Mouse (Mus musculus): ENCODE results near the gene Olfr1336.
A peak's percentile ranks its signal among the peaks of the same experiment; 100 is the strongest.
"Not testable (repeated sequence)": the region's sequence is repeated elsewhere in the genome, so short reads cannot be mapped to it uniquely, and the experiment has no call there.

Olfr1336 gene

DNA sequence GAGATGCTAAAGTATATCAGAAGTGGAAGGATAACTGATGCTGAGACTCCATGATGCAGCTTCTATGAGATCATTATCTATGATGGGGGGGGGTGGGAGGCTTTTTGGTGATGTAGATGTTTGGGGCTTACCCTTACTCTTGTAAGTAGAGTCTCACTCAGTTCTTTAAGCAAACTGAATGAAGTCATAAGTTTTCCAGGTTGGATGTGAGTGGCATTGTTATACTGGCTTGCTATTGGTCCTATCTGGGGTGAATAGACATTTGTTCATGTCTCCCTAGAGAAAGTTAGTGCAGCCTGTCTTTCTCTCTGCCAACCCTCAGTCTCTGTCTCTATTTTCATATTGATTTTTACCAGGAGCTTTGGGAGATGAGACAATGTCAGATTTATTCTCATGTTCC is at the start of gene Olfr1336:
Gene Olfr1336, plus strand, starts transcription at position 301 of the 400 bp plus-strand sequence.
- no peak for DNase-seq (ENCODE audit: low read depth, low spot score)

DNA sequence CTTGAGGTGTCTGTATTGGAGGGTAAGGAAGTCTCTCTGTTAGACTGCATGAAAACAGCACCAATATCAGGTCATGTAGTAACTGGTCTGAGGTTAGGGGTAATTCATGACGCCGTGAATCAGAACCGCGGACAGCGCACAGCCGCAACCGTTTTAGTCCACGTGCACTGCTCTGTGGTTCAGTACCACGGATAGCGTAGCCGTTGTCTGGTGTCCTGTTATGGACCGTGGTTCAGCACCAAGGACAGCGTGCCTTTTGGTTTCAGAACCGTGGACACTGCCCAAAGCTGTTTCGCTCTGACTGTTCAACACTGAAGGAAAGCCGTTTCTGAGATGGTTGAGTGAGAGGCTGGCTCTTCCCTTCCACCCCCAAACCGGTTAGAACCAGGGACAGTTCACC is 45.9 kb upstream of the Olfr1336 start, which contains the start of gene Gm20715:
Gene Gm20715, plus strand, starts transcription at position 235 of the 400 bp plus-strand sequence.
- peak; percentile 98 for DNase-seq (ENCODE audit: low read depth, low spot score)

DNA sequence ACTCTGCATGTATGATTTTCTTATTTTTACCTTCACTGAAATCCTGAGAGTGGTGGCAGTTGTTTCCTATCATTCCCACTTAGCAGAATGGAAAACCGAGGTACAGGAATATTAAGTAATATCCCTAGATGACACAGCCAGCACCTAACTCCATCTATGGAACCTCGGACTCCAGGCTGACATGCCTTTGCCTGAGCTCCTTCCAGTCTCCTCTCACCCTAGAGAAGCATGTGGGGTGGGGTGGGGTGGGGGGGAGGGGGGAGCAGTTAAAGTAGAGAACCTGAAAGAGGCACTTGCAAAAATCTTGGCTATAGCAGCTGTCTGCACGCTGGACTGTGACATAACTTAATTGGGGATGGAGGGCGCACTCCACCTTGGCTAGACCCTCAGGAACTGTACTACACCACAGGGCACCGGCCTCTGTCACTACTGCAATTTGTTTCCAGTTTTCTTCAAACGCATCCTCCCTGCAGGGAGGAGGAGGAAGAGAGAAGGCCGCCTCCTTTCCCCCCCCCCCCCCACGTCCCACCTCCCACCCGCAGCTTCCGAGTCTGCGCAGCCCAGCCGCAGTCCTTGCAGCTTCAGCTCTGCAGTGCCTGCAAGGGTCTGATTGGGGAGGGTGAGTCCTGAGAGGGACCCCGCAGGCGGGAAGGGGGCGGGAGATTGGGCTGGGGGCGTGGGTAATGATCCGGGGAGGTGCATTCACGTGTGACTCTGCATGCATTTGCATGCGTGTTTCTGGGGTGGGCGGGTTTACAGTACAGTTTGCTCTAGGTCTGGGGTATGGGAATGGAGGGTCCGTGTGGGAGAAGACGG is 41.1 kb upstream of the Olfr1336 start:
- peak; percentile 22 for DNase-seq (ENCODE audit: low read depth, low spot score)

DNA sequence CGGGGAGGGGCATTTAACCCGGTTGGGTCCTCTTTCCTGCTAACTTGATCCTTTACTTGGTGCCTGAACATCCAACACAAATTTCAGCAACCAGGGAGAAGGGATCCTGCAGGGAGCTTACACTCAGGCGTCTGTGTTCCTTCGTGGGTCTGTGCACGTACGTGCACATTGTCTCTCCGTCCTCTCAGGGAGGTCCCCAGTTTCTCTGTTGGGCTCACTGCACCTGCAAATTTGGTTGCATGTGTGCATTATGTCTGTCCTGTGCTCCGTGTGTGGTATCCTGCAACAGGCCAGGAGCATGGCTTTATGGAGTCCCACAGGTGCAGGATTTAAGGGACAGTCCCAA is 40.6 kb upstream of the Olfr1336 start:
- no peak for DNase-seq (ENCODE audit: low read depth, low spot score)

DNA sequence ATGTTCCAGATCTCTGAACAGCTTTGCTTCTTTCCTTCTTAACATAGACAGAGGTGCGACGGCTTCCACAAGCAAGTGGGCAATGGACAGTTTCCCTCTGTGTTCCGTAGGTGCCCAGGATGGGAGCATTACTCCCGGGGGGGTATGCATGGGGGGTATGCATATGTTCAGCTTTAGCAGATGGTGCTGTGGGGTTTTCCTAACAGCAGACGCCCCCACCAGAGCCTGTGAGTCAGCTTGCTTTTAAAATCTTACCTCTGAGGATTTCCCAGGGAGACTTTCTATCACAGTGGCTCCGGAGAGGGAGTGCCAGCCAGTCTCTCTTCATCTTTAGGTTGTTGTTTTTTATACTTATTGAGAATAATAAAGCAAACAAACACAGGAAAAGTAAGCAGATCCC is 36.1 kb upstream of the Olfr1336 start:
- no peak for DNase-seq (ENCODE audit: low read depth, low spot score)

DNA sequence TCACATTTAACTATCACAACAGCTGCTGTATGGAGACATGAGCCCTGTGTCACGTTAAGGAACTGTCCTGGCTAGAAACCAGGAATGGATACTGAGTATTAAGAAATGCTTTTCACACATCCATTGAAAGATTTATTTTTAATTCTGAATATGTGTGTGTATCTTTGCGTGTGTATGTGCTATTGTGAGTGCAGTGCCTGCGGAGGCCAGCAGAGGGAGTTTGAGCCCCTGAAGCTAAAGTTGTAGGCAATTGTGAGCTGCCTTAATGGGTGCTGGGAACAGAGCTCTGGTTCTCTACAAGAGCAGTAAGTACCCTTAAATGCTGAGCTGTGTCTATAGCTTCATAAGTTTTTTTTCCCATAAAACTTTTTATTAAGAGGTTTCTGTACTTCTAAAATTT is 26.6 kb upstream of the Olfr1336 start:
- peak; percentile 43 for DNase-seq (ENCODE audit: low read depth, low spot score)

DNA sequence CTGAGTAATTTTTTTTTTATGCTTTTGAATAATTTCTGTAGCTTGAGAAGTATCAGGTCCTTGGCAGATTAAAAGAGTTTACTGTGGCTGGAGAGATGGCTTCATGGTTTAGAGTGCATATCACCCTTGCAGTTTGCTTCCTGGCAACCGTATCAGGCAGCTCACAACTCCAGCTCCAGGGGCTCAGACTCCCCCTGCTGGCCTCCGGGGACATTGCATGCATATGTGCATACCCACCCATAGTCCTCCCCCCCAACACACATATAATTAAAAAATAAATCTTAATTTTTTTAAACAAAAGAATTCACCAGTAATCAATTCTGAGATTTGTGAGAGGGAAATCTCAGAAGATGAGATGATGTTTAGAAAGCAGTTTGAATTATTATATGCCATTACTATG is 25.6 kb upstream of the Olfr1336 start:
- DNase-seq (ENCODE audit: low read depth, low spot score), result peak; percentile 61

DNA sequence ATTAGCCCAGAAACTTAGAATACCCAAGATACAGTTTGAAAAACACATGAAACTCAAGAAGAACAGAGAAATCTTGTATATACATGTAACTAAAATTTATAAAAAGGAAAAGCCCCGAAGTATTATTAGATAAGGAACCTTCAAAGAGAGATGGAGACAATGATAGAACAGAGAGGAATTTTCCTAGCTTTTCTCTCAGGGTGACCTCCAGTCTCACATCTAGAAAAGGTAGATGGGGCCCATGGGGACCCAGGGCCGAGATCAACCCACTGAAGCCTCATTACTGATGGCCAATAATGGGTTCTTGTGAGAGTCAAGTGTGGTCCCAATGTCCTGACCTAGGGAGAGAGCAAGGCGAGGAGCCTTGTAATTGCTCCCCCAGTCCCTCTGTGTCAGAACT is 17.6 kb upstream of the Olfr1336 start, which contains the start of gene Olfr1344:
Gene Olfr1344, plus strand, starts transcription at position 301 of the 400 bp plus-strand sequence.
- DNase-seq (ENCODE audit: low read depth, low spot score), result no peak

DNA sequence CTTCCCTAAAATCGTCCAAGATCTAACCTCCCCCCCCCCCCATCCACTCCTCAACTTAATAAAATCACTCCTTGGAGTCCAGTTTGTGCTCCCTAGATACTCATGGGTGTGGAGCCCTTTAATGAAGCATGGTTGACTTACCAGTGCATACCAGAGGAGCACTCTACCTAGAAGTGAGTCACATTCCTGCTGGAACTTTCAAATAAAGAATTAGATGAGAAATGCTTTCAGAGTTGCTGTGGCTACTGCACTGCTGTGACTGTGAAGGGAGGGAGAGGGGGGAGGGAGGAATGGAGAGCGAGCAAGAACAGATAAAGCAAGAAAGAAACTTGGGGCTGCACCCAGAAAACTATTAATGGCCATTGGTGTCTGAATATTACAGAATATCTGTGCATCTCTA is 14.8 kb upstream of the Olfr1336 start:
- DNase-seq (ENCODE audit: low read depth, low spot score), result no peak

DNA sequence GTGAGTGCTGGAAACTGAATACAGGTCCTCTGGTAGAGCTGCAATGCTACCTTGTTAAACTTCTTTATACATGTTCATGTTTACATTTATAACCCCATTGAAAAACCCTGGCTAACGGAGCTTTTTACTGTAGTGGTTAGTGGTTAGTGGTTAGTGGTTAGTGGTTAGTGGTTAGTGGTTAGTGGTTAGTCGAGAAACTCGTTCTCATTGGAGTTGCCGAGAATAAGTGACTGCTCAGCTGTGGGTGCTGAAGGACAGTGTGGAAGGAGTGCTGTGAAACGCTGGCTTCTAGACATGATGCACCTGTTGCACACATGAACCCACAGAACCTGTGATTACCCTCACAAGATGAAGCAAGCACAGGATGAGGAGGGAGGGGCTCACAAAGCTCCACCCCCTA is 8.2 kb upstream of the Olfr1336 start:
- no peak for DNase-seq (ENCODE audit: low read depth, low spot score)

DNA sequence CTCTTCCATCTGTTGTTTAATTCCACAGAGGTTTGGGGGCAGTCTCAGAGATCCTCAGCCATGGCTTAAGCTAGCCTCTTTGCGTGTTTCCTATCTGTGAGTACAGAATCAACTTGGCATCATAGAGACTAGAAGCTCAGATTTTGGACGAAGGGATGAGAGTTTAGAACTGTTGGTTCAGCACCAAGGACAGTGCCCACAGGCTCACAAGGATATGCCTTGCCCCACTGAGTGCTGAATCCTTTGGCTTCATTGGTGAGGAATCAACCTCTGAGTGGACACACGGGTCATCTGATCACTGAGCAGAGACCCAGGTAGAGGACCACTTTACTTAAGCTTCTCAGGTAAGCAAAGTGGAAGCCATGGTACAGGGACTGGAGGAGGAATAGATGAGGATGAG is 431 bp downstream of the Olfr1336 start:
- peak; percentile 55 for DNase-seq (ENCODE audit: low read depth, low spot score)

DNA sequence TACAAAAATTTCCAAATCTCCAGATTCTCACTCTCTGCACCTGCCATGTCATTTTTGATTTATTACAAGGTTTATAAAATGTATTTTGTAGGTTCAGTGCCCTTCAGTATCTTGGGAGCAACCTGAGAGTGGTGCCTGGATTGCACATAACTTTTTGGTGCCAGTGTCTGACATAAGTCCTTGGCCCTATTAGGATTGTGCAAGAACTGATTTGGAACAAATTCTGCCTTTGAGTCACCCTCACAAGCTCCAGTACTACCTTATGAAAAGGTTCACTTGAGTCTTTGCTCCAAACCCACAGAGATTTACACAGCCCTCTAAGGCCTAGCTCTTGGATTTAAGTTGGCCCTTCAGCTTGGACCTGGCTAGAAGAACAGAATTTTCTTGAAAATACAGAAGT is 11.0 kb downstream of the Olfr1336 start, which contains the start of gene Olfr1346:
Gene Olfr1346, plus strand, starts transcription at position 151 of the 400 bp plus-strand sequence.
- no peak for DNase-seq (ENCODE audit: low read depth, low spot score)

DNA sequence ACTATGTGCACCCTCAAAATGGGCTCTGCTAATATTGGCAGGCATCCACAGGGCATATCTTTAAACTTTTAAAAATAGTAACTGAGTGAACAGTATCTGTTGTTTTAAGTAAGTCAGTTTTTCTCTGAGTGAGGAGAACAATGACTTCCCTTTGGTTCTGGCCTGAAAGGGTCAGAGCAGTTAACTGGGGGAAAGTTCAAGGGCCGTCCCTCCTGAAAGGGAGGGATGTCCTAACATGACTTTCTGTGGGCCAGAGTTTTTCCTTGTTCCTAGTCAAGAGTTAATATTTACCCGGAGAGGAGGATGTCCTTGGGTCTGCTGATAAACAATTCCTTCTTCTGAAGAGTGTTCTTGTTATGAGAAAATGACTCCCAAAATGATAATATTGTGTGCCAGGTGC is 21.7 kb downstream of the Olfr1336 start:
- not testable (repeated sequence) for DNase-seq (ENCODE audit: low read depth, low spot score)

DNA sequence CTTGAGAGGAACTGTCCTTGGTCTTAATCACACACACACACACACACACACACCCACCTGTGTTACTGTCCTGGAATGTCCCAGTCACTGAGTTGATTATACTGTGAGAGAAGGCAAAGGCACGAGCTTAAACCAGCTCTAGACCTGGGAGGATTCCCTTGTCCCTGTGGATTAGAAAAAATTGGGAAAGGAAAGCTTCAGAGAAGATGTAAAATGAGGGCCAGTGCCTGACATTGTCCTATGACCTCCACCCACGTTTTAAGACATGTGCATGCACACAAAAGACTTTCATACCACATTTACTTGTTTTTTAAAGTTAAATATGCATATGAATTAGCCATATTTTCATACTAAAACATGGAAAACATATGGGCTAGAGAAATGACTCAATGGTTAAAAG is 30.9 kb downstream of the Olfr1336 start, which contains the start of gene Olfr5:
Gene Olfr5, minus strand, starts transcription at position 101 of the 400 bp plus-strand sequence.
- no peak for DNase-seq (ENCODE audit: low read depth, low spot score)

DNA sequence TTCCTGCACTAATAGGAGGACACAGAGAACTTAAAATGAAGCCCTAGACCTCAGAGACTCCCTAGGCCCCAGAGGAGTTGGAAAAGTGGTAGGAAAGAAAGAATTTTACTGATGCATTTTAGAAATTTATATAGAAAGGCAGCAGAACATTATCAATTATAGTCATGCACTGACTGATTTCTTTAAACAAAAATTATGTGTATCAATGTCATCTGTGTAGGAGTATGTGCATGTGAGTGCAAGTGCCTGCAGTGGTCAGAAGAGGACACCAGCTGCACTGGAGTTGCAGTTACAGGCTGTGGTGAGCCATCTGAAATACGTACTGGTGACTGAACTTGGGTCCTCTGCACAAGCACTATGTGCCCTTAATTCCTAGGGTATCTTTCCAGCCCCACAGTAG is 43.7 kb downstream of the Olfr1336 start, which contains the start of gene Olfr1347:
Gene Olfr1347, minus strand, starts transcription at position 101 of the 400 bp plus-strand sequence.
- DNase-seq (ENCODE audit: low read depth, low spot score), result no peak

DNA sequence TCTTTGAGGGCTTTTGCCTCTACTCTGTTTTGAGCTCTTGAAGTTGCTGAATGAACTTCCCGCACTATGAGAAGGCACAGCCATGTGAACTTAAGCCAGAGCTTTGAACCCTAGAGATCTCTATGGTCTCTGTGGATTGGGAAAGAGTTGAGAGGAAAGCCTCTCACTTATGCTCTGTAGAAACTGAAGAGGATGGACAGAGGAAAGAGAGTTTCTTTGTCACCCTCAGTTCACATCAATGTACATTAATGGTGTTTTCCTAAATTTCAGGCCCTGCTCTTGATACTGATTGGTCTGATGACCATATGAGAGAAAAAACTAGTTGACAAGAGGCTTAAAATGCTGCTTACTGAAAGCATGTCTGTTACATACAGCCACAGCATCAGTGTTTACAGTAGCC is 52.7 kb downstream of the Olfr1336 start, which contains the start of gene Olfr1348:
Gene Olfr1348, minus strand, starts transcription at position 101 of the 400 bp plus-strand sequence.
- DNase-seq (ENCODE audit: low read depth, low spot score), result no peak

Data from ZHBTc4 (cell line).